Mouse (Mus musculus): Measurements from ENCODE around the gene Plcb3.

DNA sequence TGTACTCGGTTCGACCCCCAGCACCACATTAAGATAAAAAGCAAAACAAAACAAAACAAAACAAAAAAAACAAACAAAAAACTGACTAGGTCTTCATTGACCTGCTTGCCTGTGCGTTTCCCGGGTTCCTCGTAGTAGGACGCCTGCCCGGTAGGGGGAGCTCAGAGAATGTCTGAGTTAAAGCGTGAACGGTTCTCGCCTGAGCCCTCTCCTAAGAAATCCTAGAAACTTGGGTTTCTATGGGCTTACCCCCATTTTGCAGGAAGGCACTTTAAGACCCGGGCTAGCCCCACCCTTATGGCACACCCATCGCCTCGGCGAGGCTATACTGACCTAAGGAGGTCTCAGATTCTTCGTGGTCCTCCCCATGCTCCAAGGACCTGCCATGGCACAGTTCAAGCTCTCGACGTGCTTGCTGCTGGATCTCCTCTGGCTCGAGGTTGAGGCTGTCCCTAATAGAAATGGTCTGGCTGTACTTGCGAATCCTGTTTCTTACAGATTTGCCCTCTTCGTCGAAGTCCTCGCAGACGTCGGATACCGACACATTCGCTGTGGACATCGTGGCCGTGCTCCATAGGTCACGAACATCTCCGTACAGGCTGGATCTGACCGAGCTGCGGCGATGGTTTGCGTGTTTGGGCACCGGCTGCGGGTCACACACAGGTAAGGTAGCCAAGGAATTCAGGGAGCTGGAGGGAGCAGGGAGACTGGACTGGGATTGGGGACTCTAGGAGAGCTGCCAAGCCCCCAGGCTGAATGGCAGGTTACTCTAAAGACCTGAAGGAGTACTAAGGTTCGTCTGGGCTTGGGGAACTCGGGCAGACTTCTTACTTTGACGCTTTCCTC lies 51.6 kb downstream of the Plcb3 start:
- TF ChIP-seq CTCF (IDR thresholded peaks at IDR 0.05; ENCODE audit: control insufficient read depth, insufficient read depth, insufficient read length) (peak; percentile 46), MAX (IDR thresholded peaks at IDR 0.05) (no peak), MYOG (IDR thresholded peaks at IDR 0.05; ENCODE audit: control insufficient read depth, extremely low read depth, insufficient read length) (no peak), CEBPB (IDR thresholded peaks at IDR 0.05; ENCODE audit: low read depth) (no peak)
